Mouse (Mus musculus): Measurements from ENCODE around the gene D3Ertd254e.

- TF ChIP-seq POLR2A (IDR thresholded peaks at IDR 0.05; ENCODE audit: low read depth, low read length), result no peak
- no peak for TF ChIP-seq CTCF (IDR thresholded peaks at IDR 0.05; ENCODE audit: extremely low read depth, insufficient read depth, insufficient read length, insufficient replicate concordance)
Observed at GRCm38 (mm10) chr3:36138171-36138660, 12.6 kb upstream of the D3Ertd254e start.
